Mouse (Mus musculus) hindbrain, postnatal 0 days (tissue): ENCODE data around the gene Slc38a3. TPM values are rescaled to one million over a fixed set of nuclear protein-coding genes. Genes with fewer than 3 reads are reported as not detected.
"Not testable (repeated sequence)": the region's sequence is repeated elsewhere in the genome, so short reads cannot be mapped to it uniquely, and the experiment has no call there.

Experiments used
- ATAC-seq: fragments of 200-750 bp; cut with Nextera tagmentation; 2 replicates; pipeline ENCODE4 v1.8.0; 2017; ENCODE audit warnings: mild to moderate bottlenecking, moderate TSS enrichment, moderate library complexity
- DNase-seq: peaks from one replicate; pipeline ENCODE4 v3.0.0-alpha.2; 2015; ENCODE audit warnings: low spot score
- H3K27ac ChIP-seq: fragments of 300-500 bp; sonication (generic); 2 replicates; pipeline ENCODE4 v1.5.1; 2014; ENCODE audit warnings: mild to moderate bottlenecking
- H3K27me3 ChIP-seq: fragments of 300-500 bp; sonication (generic); 2 replicates; pipeline ENCODE4 v1.6.1; 2014; ENCODE audit warnings: low read length, mixed read lengths; ENCODE audit not compliant: insufficient read depth
- H3K36me3 ChIP-seq: fragments of 300-500 bp; sonication (generic); 2 replicates; pipeline ENCODE4 v1.6.1; 2014; ENCODE audit warnings: low read length, mixed read lengths; ENCODE audit not compliant: insufficient read depth
- H3K4me1 ChIP-seq: fragments of 300-500 bp; sonication (generic); 2 replicates; pipeline ENCODE4 v1.6.1; 2014; ENCODE audit warnings: antibody characterized with exemption, low read length, mixed read lengths; ENCODE audit not compliant: insufficient read depth
- H3K4me2 ChIP-seq: fragments of 300-500 bp; sonication (generic); 2 replicates; pipeline ENCODE4 v1.6.1; 2014; ENCODE audit warnings: low read depth, mild to moderate bottlenecking, low read length, moderate library complexity, mixed read lengths
- H3K4me3 ChIP-seq: fragments of 300-500 bp; sonication (generic); 2 replicates; pipeline ENCODE4 v1.5.1; 2014; ENCODE audit warnings: low read length
- H3K9ac ChIP-seq: fragments of 300-500 bp; sonication (generic); replicated peaks from 2 replicates; pipeline ENCODE4 v1.6.1; 2014; ENCODE audit warnings: mild to moderate bottlenecking, low read length, moderate library complexity, mixed read lengths
- H3K9me3 ChIP-seq: fragments of 300-500 bp; sonication (generic); 2 replicates; pipeline ENCODE4 v1.6.1; 2016; ENCODE audit warnings: low read length, mixed read lengths
- CTCF ChIP-seq: IDR thresholded peaks from 2 replicates; pipeline ENCODE4 v1.5.1; 2016; ENCODE audit warnings: antibody characterized with exemption, control low read depth, low read depth
- WGBS: fragments of 180-500 bp; shearing (Covaris S2); extraction: QIAGEN DNeasy Blood & Tissue Kit; methylation state at CpG from one replicate; pipeline ENCODE4 v1.1.7; 2014; 5-methylcytosine and 5-hydroxymethylcytosine counted together
- polyA plus RNA-seq: library from polyadenylated mRNA; unstranded; fragments of >200 nt; fragmentation: Nextera tagmentation; extraction: Ambion mirVana; gene quantifications from 2 replicates; pipeline ENCODE4 v1.2.1, GENCODE M21; 2015
- total RNA-seq: library from RNA; depleted of rRNA; stranded (reverse); fragments of >200 nt; gene quantifications from 2 replicates; pipeline ENCODE4 v1.2.3, GENCODE M21; 2014

Slc38a3 gene
- total and polyA plus RNA-seq, 2 experiments from 2014 or later = 54.5 to 134 TPM

GRCm38 (mm10) chr9:107685231-107685981, 16.1 kb upstream of the Slc38a3 start:
- WGBS = 29% methylated on average over 17 of the region's 17 CpGs
- Histone ChIP-seq H3K9me3 (no peaks in the 10 kb centered on the region), H3K4me1 (no peaks in the 10 kb centered on the region), H3K9ac (no peak overlapping the region), H3K4me2 (no peak overlapping the region), H3K4me3 (no peak overlapping the region), H3K27ac (no peak overlapping the region), H3K36me3 (peaks cover 12% of the 10 kb centered on the region; the same call in 1 of the 2 replicates), H3K27me3 (no peaks in the 10 kb centered on the region)
- peak; percentile 75 for ATAC-seq
- peak; percentile 94 for TF ChIP-seq CTCF
- peak; percentile 79 for DNase-seq

- WGBS = 77% methylated on average over 20 of the region's 20 CpGs
- ATAC-seq (no peak), DNase-seq (no peak)
- H3K4me3 ChIP-seq = no peak overlapping the region
- no peak overlapping the region for H3K9ac ChIP-seq
- H3K4me2 ChIP-seq = no peak overlapping the region
- no peaks in the 10 kb centered on the region for H3K4me1 ChIP-seq
- peaks cover 3% of the 10 kb centered on the region; the same call in 1 of the 2 replicates for H3K36me3 ChIP-seq
- no peak for TF ChIP-seq CTCF
- H3K9me3 ChIP-seq = no peaks in the 10 kb centered on the region
- H3K27me3 ChIP-seq = no peaks in the 10 kb centered on the region
- H3K27ac ChIP-seq = no peak overlapping the region
Measured at GRCm38 (mm10) chr9:107682405-107682804, 13.1 kb upstream of the Slc38a3 start.

- H3K27ac ChIP-seq = no peak within 1 kb of the TSS
- no peaks in the 10 kb centered on the region for H3K9me3 ChIP-seq
- H3K4me1 ChIP-seq = peaks cover 3% of the 10 kb centered on the region; the same call in 1 of the 2 replicates
- TF ChIP-seq CTCF = no peak
- H3K36me3 ChIP-seq = no peaks in the 10 kb centered on the region
- no peak within 1 kb of the TSS for H3K9ac ChIP-seq
- H3K4me2 ChIP-seq = no peak within 1 kb of the TSS
- DNase-seq = no peak
- no peak for ATAC-seq
- H3K4me3 ChIP-seq = no peak within 1 kb of the TSS
- WGBS = 43% methylated on average over 5 of the region's 5 CpGs
- H3K27me3 ChIP-seq = peaks cover 7% of the 10 kb centered on the region
Measured at GRCm38 (mm10) chr9:107679501-107679900, 10.2 kb upstream of the Slc38a3 start, which contains the start of gene Gnat1. Gene Gnat1 (minus strand): TSS chr9:107679712.

GRCm38 (mm10) chr9:107678861-107679260, 9.5 kb upstream of the Slc38a3 start:
- ATAC-seq = no peak

GRCm38 (mm10) chr9:107677819-107678526, 8.6 kb upstream of the Slc38a3 start:
- not testable (repeated sequence) for H3K27ac ChIP-seq, H3K9ac ChIP-seq, H3K27me3 ChIP-seq, H3K4me2 ChIP-seq, ATAC-seq, H3K4me3 ChIP-seq, H3K9me3 ChIP-seq, H3K36me3 ChIP-seq, H3K4me1 ChIP-seq
- peak; percentile 76 for TF ChIP-seq CTCF
- peak; percentile 90 for DNase-seq
- WGBS = 41% methylated on average over 14 of the region's 14 CpGs

More at GRCm38 (mm10) chr9:107678861-107679260, 9.5 kb upstream of the Slc38a3 start:
- Histone ChIP-seq H3K4me3 (no peak overlapping the region), H3K9ac (no peak overlapping the region), H3K9me3 (no peaks in the 10 kb centered on the region), H3K4me2 (no peak overlapping the region), H3K27ac (no peak overlapping the region), H3K4me1 (peaks cover 3% of the 10 kb centered on the region; the same call in 1 of the 2 replicates), H3K27me3 (peaks cover 7% of the 10 kb centered on the region), H3K36me3 (no peaks in the 10 kb centered on the region)
- DNase-seq = no peak
- WGBS = 93% methylated on average over 2 of the region's 2 CpGs
- TF ChIP-seq CTCF = no peak

- H3K4me2 ChIP-seq = peak overlapping the region; percentile 66; the same call in 1 of the 2 replicates
- no peak overlapping the region for H3K27ac ChIP-seq
- H3K9me3 ChIP-seq = no peaks in the 10 kb centered on the region
- peak; percentile 87 for TF ChIP-seq CTCF
- H3K36me3 ChIP-seq = no peaks in the 10 kb centered on the region
- H3K27me3 ChIP-seq = peaks cover 7% of the 10 kb centered on the region
- 18% methylated on average over 17 of the region's 17 CpGs for WGBS
- H3K4me3 ChIP-seq = no peak overlapping the region
- no peak overlapping the region for H3K9ac ChIP-seq
- peak; percentile 68 for DNase-seq
- ATAC-seq = no peak
- H3K4me1 ChIP-seq = peaks cover 3% of the 10 kb centered on the region; the same call in 1 of the 2 replicates
Measured at GRCm38 (mm10) chr9:107677091-107677784, 7.9 kb upstream of the Slc38a3 start.
